Mouse (Mus musculus): ENCODE measurements at regions not wholly inside any gene's neighbourhood (a gene's known extent, or its start where the extent isn't known, plus 50 kb on each side); places are given as distances from the start of the nearest gene placed in this dataset.
A peak's percentile ranks its signal among the peaks of the same experiment; 100 is the strongest.

- DNase-seq: no peak
Measured at GRCm38 (mm10) chr6:67114753-67115152, 77.5 kb upstream of the Gadd45a start.

GRCm38 (mm10) chr6:67113686-67114278 lies 76.5 kb upstream of the Gadd45a start:
- no peak for DNase-seq

- no peak for DNase-seq
Measured at GRCm38 (mm10) chr6:67113261-67113660, 76.0 kb upstream of the Gadd45a start.

- DNase-seq: no peak
Measured at GRCm38 (mm10) chr6:67112311-67112710, 75.1 kb upstream of the Gadd45a start.

GRCm38 (mm10) chr6:67111581-67111980 lies 74.3 kb upstream of the Gadd45a start:
- DNase-seq: no peak

- no peak for DNase-seq
Measured at GRCm38 (mm10) chr6:67110391-67110790, 73.1 kb upstream of the Gadd45a start.

GRCm38 (mm10) chr6:67109774-67110173 lies 72.5 kb upstream of the Gadd45a start:
- DNase-seq: no peak

GRCm38 (mm10) chr6:67107517-67107916 lies 70.3 kb upstream of the Gadd45a start:
- DNase-seq: no peak

- DNase-seq: no peak
Measured at GRCm38 (mm10) chr6:67106493-67106892, 69.2 kb upstream of the Gadd45a start.

GRCm38 (mm10) chr6:67105386-67105785 lies 68.1 kb upstream of the Gadd45a start:
- no peak for DNase-seq

- no peak for DNase-seq
Measured at GRCm38 (mm10) chr6:67104205-67104604, 66.9 kb upstream of the Gadd45a start.

GRCm38 (mm10) chr6:67102541-67103134 lies 65.4 kb upstream of the Gadd45a start:
- DNase-seq: peak; percentile 73

GRCm38 (mm10) chr6:67102014-67102413 lies 64.8 kb upstream of the Gadd45a start:
- peak; percentile 27 for DNase-seq

GRCm38 (mm10) chr6:67094426-67094825 lies 57.2 kb upstream of the Gadd45a start:
- DNase-seq: no peak

- DNase-seq: no peak
Measured at GRCm38 (mm10) chr6:67093128-67093527, 55.9 kb upstream of the Gadd45a start.

GRCm38 (mm10) chr6:67090150-67090549 lies 52.9 kb upstream of the Gadd45a start:
- DNase-seq: no peak

GRCm38 (mm10) chr6:67089530-67090140 lies 52.4 kb upstream of the Gadd45a start:
- no peak for DNase-seq

- DNase-seq: no peak
Measured at GRCm38 (mm10) chr6:67088741-67089455, 51.6 kb upstream of the Gadd45a start.

- DNase-seq: no peak
Measured at GRCm38 (mm10) chr6:67087837-67088440, 50.7 kb upstream of the Gadd45a start.

- no peak for DNase-seq
Measured at GRCm38 (mm10) chr6:67087393-67087792, 50.1 kb upstream of the Gadd45a start.

All from adrenal gland, postnatal 25 days (tissue).